Mouse (Mus musculus): ENCODE measurements around the gene Olfr1301. TPM values are rescaled to one million over a fixed set of nuclear protein-coding genes. Genes with fewer than 3 reads are reported as not detected.

Olfr1301 gene
- total RNA-seq (2023): not detected

DNA sequence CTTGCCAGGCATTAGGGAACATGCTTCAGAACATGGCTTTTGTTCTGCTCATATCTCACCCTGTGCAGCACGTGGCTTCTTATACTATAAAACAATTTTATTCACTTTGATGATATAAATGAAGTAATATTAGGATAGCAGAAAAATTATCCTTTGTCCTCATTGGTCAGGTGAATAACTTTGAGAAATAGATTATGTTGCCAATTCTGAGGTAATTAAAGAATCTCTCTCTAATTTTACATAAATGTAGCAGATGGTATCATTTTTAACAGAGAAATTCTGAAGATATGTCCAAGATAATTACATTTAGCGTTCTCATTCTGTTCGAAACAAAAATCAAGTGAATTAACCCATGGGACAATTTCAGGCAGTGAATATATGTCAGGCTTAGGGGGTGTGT is at the start of gene Olfr1301:
Gene Olfr1301 (plus strand): TSS at position 301 of the 400 bp plus-strand sequence.

DNA sequence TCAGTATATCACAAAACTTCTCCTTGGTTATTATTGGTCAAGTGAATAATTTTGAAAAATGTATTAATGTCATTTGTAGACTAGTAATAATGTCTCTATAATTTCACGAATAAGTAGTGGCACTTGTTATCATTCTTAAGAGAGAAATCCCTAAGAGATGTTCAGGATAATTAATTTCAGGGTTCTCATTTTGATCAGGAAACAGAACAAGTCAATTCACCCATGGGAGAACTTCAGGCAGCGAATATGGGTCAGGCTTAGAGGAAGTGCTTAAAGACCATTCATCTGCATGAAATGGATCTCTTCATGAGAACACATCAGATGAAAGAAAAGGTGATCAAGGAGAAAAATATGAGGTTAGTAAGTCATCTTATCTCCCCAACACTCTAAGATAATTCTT is 26.3 kb downstream of the Olfr1301 start, which contains the start of gene Olfr1302:
Gene Olfr1302 (plus strand): TSS at position 301 of the 400 bp plus-strand sequence.

Other genes starting within 250 kb of the Olfr1301 start
- not detected for gene Olfr1293-ps, start 225.8 kb upstream of the Olfr1301 start, total RNA-seq (2023)
- gene Olfr1294, start 210.7 kb upstream of the Olfr1301 start, total RNA-seq (2023): not detected
- gene Olfr1295, start 181.3 kb upstream of the Olfr1301 start, total RNA-seq (2023): not detected
- gene Olfr1297, start 124.5 kb upstream of the Olfr1301 start, total RNA-seq (2023): not detected
- gene Olfr1298, start 101.8 kb upstream of the Olfr1301 start, total RNA-seq (2023): not detected
- not detected for gene Olfr1299, start 89.6 kb upstream of the Olfr1301 start, total RNA-seq (2023)
- gene Olfr1302, start 26.4 kb downstream of the Olfr1301 start, total RNA-seq (2023): not detected
- not detected for gene Olfr1303, start 69.3 kb downstream of the Olfr1301 start, total RNA-seq (2023)
- not detected for gene Olfr1305, start 126.1 kb downstream of the Olfr1301 start, total RNA-seq (2023)
- gene Olfr1306, start 165.3 kb downstream of the Olfr1301 start, total RNA-seq (2023): not detected
- 0.12 TPM for gene Olfr1307, start 198.4 kb downstream of the Olfr1301 start, total RNA-seq (2023)
- gene Olfr1308, start 213.9 kb downstream of the Olfr1301 start, total RNA-seq (2023): not detected
- gene Olfr1309, start 239.3 kb downstream of the Olfr1301 start, total RNA-seq (2023): not detected